Mouse (Mus musculus): ENCODE measurements around the gene Mgll.

Mgll gene

DNA sequence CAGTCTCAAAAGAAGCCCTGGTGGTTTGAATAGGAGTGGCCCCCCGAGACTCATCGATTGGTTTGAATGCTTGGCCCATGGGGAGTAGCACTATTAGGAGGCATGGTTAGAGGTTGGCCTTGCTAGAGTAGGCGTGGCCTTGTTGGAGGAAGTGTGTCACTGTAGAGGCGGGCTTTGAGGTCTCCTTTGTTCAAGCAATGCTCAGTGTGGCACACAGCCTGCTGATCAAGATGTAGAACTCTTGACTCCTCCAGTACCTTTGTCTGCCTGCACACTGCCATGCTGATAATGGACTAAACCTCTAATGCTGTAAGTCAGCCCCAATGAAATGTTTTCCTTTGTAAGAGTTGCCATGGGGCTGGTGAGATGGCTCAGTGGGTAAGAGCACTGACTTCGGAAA is 108.5 kb downstream of the Mgll start:
- no peak for DNase-seq

- peak in 1 of 2 experiments; percentile 21 for DNase-seq
These were observed 109.3 kb downstream of the Mgll start for GRCm38 (mm10) chr6:88833340-88834140.

- DNase-seq, result no peak
These were observed 110.8 kb downstream of the Mgll start for GRCm38 (mm10) chr6:88835047-88835446.

GRCm38 (mm10) chr6:88836178-88836819 is 112.1 kb downstream of the Mgll start:
- no peak for DNase-seq

GRCm38 (mm10) chr6:88837999-88838398 is 113.8 kb downstream of the Mgll start:
- no peak for DNase-seq

GRCm38 (mm10) chr6:88838613-88839012 is 114.4 kb downstream of the Mgll start:
- no peak for DNase-seq

GRCm38 (mm10) chr6:88839135-88839970 is 115.1 kb downstream of the Mgll start:
- DNase-seq, result no peak

DNA sequence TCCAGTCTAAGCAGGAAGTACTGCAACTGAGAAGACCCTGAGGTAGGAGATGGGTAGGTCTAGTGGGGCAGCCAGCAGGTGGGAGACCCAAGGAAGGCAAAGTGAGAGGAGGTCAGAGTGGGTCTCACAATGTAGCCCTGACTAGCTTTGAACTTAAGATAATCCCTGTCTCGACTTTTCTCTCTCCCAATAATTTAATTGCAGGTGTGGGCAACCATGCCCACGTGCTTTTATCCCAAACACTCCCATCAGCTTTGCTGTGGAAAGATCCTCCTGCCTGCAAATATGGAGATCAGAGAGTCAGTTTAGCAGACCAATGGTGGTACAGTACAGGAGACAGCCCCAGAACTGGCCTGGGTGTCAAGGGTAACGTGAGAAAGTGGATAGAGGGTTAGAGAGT is 116.0 kb downstream of the Mgll start:
- DNase-seq, result no peak

DNA sequence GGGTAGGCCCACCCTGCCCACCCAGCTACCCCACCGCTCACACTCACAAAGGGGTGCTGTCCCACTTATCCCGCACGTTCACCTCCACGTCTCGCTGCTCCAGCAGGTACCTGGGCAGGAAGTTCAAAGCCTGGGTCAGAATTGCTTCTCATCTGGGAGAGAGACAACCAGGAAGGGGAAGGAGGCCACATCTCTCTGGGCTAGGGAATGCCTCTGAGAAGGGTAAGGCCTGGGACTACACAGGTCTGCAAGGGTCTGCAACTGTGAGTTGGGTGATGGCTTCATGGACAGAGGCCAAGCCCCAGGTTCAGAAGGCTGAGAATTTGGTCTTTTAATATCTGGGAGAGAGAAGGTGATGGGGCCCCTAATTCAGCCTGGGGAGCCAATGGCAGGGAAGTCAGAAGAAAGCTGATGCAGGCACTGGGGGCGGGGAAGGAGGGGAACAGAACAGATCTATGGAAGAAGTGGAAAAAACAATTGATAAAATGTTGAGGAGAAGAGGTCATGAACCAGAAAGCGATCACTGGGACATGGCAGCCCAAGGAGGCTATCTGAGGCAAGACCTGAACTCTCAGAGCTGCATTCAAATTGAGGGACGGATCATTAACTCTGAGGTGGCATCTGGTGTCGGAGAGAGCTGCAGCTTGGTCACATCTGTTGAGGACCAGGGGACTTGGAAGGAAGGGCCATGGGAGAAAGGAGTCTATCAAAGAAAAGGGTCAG is 116.7 kb downstream of the Mgll start:
- DNase-seq, result no peak

- DNase-seq, result no peak
These were observed 117.2 kb downstream of the Mgll start for GRCm38 (mm10) chr6:88841514-88841780.

DNA sequence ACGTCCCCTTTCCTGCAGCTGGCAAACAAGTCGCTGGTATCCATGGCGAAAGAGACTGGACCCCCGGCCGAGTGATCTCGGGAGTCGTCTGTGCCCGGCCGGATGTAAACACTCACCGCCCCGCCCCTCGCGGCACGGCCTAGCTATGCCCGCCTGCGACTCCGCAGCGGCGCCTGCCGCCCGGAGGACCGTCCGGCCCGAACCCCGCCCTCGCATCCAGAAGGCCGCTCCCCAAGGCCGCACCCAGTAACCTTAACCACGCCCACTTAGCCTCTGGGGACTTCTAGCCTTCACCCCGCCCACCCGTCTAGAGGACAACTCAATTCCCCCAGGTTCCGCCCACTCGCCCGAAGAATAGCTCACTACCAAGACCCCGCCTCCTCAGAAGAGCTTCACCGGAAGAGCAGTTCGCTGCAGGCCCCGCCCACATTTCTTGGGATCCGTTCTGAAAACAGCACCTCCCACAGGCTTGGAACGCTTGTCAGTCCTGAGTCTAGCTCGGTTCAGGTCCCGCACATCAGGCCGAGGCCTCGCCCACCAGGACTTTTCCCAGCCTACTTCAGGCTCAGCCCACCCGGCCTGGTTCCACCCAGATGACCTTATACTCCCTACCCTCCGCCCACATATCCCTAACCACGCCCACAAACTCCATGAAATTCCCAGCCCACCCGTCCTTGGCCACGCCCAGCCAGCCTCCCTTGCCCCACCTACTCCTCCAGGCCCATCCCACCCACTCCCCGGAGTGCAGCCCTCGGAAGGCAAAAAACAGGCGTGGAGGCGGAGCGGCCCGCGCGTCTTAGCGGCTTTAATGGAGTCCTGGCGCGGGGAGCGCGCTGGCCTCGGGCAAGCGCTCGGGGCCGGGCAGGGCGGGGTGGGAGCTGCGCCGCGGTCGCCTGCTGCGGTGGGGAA is 117.8 kb downstream of the Mgll start, which contains the start of gene Abtb1:
Gene Abtb1 (minus strand): TSS at position 204 of the 909 bp plus-strand sequence.
- peak; percentile 100 for DNase-seq

- peak in 1 of 2 experiments; percentile 24 for DNase-seq
These were observed 118.5 kb downstream of the Mgll start for GRCm38 (mm10) chr6:88842731-88843151.

DNA sequence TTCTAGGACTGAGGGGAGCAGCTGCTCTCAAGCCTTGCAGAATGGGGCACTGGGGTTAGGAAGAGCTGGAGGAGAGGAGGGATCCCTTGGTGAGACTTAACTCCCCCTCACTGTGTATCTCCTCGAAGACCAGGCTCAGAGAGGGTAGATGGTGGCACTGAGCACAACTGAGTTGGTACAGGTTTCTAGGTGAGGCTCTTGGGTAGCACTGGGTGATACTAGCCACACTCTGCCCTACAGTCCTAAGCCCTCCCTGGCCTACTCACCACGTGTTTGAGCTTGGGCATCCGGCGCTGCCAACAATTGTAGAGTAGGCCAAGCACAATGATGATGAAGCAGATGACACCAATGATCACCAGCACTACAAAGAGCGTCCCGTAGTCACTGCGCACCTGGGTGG is 119.0 kb downstream of the Mgll start:
- DNase-seq, result no peak

DNA sequence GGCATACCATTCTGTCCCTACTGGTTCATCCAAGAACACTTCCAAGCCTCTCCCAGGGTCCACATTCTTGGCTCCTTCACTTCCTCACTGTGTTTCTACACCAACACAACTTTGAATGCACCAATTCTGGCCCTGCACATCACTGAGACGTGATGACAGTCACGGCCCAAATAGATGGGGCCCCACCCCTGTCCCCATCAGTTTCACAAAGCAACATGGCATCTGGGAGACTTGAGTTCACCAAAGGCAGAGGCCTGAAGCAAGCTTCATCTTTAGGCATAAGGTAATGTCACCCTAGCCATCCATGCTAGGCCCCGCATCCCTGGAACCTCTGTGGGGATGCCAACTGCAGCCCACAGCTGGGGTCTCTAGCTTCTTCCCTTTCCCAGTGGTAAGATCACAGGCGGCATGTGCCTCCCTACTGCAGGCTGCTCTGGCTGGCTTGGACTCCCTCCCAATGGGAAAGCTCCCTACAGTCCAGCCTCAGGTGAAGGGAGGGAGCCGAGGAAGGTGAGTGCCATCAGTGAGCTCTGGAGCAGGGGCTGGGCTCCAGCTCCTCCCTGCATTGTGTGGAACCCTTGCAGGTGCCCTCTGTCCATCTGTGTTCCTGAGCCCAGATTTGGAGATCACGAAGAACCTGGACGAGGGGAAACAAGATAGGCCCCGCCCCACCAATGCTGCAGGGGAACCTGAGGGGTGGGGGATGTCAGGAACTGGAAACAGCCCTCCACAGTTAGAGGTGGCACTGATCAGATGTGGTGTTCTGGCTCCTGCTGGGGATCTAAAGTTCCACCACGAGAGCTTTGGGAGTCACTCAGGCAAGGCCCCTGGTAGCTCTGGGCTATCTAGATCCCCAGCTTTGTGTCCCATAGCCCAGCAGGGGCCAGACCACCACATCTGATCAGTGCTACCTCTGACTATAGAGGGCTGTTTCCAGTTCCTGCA is 119.8 kb downstream of the Mgll start:
- no peak for DNase-seq

DNA sequence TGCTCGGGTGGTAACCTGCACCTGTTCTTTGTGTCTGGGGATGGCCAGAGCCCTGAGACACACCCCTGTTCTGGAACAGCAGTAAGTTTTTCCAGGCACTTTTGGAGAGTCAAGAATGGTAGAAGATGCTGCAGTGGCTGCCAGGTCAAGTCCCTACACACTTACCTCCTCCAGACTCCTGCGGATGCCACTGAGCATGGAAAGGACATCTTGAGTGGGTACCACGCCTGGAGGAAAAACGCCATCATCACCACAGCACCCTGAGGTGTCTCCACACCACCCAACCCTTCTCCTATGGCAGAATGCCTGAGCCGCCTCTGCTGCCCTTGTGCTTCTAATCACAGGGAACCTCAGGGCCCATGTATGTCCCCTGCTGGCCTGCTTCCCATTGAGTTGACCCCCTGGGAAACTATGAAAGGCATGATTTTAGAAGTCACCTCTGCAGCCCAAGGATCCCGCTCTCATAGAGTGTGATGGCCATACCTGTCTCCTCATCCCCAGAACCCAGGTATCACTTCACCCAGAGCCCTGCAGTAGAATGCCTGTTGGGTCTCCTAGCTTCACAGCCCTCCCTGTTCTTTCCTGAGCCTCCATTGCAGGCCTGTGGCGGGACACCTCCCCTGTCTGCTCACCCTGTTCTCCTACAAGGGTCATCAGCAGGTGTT is 120.8 kb downstream of the Mgll start:
- DNase-seq, result no peak

DNA sequence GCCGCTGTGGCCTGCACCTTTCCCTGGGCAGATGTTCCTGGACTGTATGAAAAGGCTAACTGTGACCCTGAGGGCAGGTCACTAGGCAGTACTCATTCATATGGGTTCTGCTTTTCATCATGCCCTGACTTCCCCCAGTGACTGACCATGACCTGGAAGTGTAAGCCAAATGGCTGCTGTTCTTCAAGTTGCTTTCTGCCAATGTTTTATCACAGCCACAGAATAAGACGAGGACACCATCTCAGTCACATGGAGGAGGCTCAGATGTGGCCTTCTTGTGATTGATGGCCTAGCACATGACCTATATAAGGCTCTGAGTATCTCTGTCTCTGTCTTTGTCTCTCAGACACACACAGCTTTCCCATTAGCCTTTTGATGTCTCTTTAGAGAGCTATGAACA is 123.4 kb downstream of the Mgll start:
- DNase-seq, result no peak

DNA sequence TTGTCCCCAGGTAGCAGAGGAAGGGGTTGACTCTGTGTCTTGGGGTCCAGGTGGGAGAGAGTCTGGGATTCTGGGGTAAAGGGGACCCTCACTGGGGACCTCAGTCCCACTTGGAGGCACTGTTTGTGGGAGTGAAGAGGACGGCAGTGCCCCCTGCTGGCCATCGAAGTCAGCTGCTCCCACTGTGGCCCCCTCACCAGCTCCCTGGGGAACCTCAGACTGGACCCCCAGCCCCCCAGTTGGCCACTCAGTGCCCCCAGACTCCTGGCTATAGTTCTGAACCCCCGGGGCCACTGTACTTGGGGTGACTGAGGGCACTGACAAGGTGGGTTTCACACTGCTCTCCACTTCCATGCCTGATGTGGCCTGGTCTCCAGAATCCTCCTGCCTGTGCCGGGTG is 125.1 kb downstream of the Mgll start:
- peak in 1 of 2 experiments; percentile 36 for DNase-seq

DNA sequence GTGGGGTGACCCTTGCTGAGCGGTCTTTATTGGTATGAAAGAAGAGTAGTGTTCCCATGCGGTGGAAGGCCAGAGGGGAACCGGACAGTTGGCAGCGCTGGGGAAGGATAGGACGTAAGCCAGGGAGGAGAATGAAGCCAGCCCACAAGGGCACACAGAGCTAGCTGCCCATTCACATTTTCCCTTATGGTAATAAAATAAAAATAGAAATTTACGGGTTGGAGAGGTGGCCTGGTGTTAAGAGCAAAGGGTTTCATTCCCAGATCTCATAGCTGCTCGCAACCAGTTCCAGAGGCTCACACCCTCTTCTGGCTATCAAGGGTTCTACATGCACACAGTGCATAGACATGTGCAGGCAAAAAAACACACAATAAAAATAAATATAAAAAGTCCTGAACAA is 125.8 kb downstream of the Mgll start:
- no peak for DNase-seq

DNA sequence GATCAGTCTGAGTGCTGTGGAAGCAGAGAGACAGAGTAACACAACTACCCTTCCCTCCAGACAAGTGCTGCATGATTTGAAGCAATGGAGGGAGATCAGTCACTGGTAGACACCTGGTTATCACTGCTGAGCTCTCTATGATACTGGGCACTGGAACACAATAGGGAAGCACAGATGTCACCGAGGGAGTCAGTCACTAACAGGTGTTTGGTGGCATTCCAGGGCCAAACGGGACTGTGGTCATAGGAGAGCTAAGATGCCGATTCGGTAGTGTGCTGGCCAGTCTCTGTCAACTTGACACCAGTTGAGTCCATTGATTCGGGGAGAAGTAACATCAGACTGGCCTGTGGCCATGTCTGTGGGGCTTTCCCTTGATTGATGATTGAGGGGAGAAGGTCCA is 130.3 kb downstream of the Mgll start:
- no peak for DNase-seq

DNA sequence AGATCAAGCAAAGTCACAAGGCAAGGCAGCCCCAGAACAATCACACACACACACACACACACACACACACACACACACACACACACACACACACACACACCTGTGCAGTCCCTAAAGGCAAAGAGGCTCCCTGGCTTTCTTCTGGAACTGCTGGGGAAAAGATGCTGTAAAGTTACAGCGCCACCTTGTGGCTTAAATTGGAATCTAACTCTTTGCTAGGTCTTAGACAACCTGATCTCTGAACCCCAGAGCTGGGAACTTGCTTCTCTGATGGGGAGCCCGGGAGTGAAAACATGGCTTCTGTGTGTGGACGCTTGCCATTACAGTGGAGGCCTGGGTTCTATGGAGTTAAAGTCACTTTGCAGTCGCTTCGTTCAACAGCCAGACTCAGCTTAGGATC is 131.4 kb downstream of the Mgll start:
- peak in 1 of 2 experiments; percentile 87 for DNase-seq
